Mouse (Mus musculus) embryonic facial prominence, embryonic 11.5 days (tissue): ENCODE data around the gene Syne2. TPM values are rescaled to one million over a fixed set of nuclear protein-coding genes. Genes with fewer than 3 reads are reported as not detected.

ENCODE experiments used
- ATAC-seq: fragments of 200-750 bp; cut with Nextera tagmentation; replicated peaks from 2 replicates; pipeline ENCODE4 v1.8.0; 2017; ENCODE audit warnings: low read depth; ENCODE audit not compliant: insufficient number of reproducible peaks, low FRiP score, low TSS enrichment
- DNase-seq: peaks from one replicate; pipeline ENCODE4 v3.0.0-alpha.2; 2015; ENCODE audit warnings: low spot score
- H3K27ac ChIP-seq: fragments of 300-500 bp; sonication (generic); replicated peaks from 2 replicates; pipeline ENCODE4 v1.5.1; 2014; ENCODE audit warnings: mild to moderate bottlenecking, low read depth, low read length, control low read depth
- H3K27me3 ChIP-seq: fragments of 300-500 bp; sonication (generic); 2 replicates; pipeline ENCODE4 v1.6.1; 2014; ENCODE audit warnings: mild to moderate bottlenecking, low read length, moderate library complexity, mixed read lengths; ENCODE audit not compliant: control insufficient read depth, insufficient read depth
- H3K36me3 ChIP-seq: fragments of 300-500 bp; sonication (generic); replicated peaks from 2 replicates; pipeline ENCODE4 v1.6.1; 2014; ENCODE audit warnings: low read depth, mild to moderate bottlenecking, low read length, moderate library complexity, mixed read lengths; ENCODE audit not compliant: control insufficient read depth, insufficient read depth
- H3K4me1 ChIP-seq: fragments of 300-500 bp; sonication (generic); 2 replicates; pipeline ENCODE4 v1.6.1; 2014; ENCODE audit warnings: low read length, mixed read lengths; ENCODE audit not compliant: control insufficient read depth, insufficient read depth
- H3K4me2 ChIP-seq: fragments of 300-500 bp; sonication (generic); 2 replicates; pipeline ENCODE4 v1.6.1; 2014; ENCODE audit warnings: low read depth, mild to moderate bottlenecking, control low read depth, low read length, moderate library complexity
- H3K4me3 ChIP-seq: fragments of 300-500 bp; sonication (generic); 2 replicates; pipeline ENCODE4 v1.5.1; 2014; ENCODE audit warnings: low read depth, low read length, control low read depth
- H3K9ac ChIP-seq: fragments of 300-500 bp; sonication (generic); replicated peaks from 2 replicates; pipeline ENCODE4 v1.6.1; 2014; ENCODE audit warnings: mild to moderate bottlenecking, control low read depth, low read length
- H3K9me3 ChIP-seq: fragments of 300-500 bp; sonication (generic); replicated peaks from 2 replicates; pipeline ENCODE4 v1.6.1; 2016; ENCODE audit warnings: mild to moderate bottlenecking, low read length, inconsistent platforms, mixed read lengths; ENCODE audit not compliant: control insufficient read depth
- WGBS: fragments of 180-500 bp; shearing (Covaris S2); extraction: QIAGEN DNeasy Blood & Tissue Kit; methylation state at CpG from one replicate; pipeline ENCODE4 v1.1.7; 2014; 5-methylcytosine and 5-hydroxymethylcytosine counted together
- polyA plus RNA-seq: library from polyadenylated mRNA; unstranded; fragments of >200 nt; fragmentation: Nextera tagmentation; extraction: Ambion mirVana; gene quantifications from 2 replicates; pipeline ENCODE4 v1.2.1, GENCODE M21; 2014

The Syne2 gene
- polyA plus RNA-seq, 1 experiment from 2014 or later, result 73.0 TPM

DNA sequence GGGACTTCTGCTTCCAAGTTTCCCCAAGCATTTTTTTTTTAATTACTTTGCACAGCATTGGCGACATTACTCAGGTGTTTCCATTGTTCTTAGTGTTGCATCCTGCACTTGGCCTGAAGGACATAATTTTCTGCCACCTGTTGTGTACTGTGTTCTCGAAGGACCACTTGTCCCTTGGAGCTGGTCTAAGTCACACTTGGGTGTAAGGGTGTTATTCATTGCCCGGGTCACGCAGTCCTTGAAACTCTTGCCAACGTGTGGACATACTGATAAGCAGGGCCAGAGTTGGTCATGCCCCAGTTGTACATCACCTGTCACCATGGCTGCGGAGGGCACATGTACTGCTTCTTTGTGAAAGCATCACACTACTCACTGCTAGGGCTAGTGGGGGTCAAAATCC, 228.6 kb downstream of the Syne2 start:
- WGBS, result 93% methylated on average over 6 of the region's 6 CpGs
- no peaks in the 10 kb centered on the region for H3K27me3 ChIP-seq
- DNase-seq, result no peak
- no peaks in the 10 kb centered on the region for H3K9me3 ChIP-seq
- H3K27ac ChIP-seq, result no peak overlapping the region
- H3K4me2 ChIP-seq, result no peak overlapping the region
- H3K9ac ChIP-seq, result no peak overlapping the region
- H3K4me1 ChIP-seq, result no peaks in the 10 kb centered on the region
- H3K36me3 ChIP-seq, result peaks cover 7% of the 10 kb centered on the region
- H3K4me3 ChIP-seq, result no peak overlapping the region
- ATAC-seq, result no peak

GRCm38 (mm10) chr12:76047921-76048320, 230.0 kb downstream of the Syne2 start:
- Histone ChIP-seq H3K4me1 (no peaks in the 10 kb centered on the region), H3K9me3 (no peaks in the 10 kb centered on the region), H3K27me3 (no peaks in the 10 kb centered on the region), H3K4me2 (no peak overlapping the region), H3K27ac (no peak overlapping the region), H3K36me3 (peaks cover 4% of the 10 kb centered on the region), H3K9ac (no peak overlapping the region), H3K4me3 (no peak overlapping the region)
- 75% methylated on average over 3 of the region's 3 CpGs for WGBS
- ATAC-seq, result no peak
- DNase-seq, result no peak

GRCm38 (mm10) chr12:76048672-76049071, 230.7 kb downstream of the Syne2 start:
- no peaks in the 10 kb centered on the region; the same call in 1 of the 2 replicates for H3K36me3 ChIP-seq
- no peak overlapping the region for H3K4me2 ChIP-seq
- DNase-seq (no peak), ATAC-seq (no peak)
- no peak overlapping the region for H3K4me3 ChIP-seq
- H3K9me3 ChIP-seq, result no peaks in the 10 kb centered on the region
- H3K9ac ChIP-seq, result no peak overlapping the region
- H3K27me3 ChIP-seq, result no peaks in the 10 kb centered on the region
- 81% methylated on average over 8 of the region's 8 CpGs for WGBS
- no peaks in the 10 kb centered on the region for H3K4me1 ChIP-seq
- no peak overlapping the region for H3K27ac ChIP-seq

- Histone ChIP-seq H3K27me3 (no peaks in the 10 kb centered on the region), H3K4me3 (no peak overlapping the region), H3K36me3 (no peaks in the 10 kb centered on the region; the same call in 1 of the 2 replicates), H3K27ac (no peak overlapping the region), H3K4me2 (no peak overlapping the region), H3K4me1 (no peaks in the 10 kb centered on the region), H3K9me3 (no peaks in the 10 kb centered on the region), H3K9ac (no peak overlapping the region)
- no peak for DNase-seq
- no peak for ATAC-seq
- 78% methylated on average over 5 of the region's 5 CpGs for WGBS
Measured at GRCm38 (mm10) chr12:76049343-76049742, 231.4 kb downstream of the Syne2 start.

DNA sequence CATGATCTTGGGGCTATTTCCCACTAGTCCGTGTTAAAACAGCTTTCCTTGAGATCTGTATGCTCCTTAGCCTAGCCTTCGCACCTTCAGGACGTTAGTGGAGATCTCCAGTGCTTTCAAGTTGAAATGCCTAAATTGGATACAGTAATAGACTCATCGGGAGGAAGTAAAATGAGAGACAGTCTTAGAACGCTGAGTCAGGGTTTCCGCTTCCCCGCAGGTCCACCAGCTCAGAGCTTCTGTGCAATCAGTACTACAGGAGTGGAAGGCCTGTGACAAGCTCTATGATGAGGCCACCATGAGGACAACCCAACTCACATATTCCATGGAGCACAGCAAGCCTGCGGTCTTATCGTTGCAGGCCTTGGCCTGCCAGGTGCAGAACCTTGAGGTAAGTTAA, 233.9 kb downstream of the Syne2 start:
- whole genome bisulfite sequencing, result 92% methylated on average over 9 of the region's 9 CpGs
- H3K27ac ChIP-seq, result no peak overlapping the region
- no peaks in the 10 kb centered on the region; the same call in none of the 2 replicates for H3K36me3 ChIP-seq
- H3K9me3 ChIP-seq, result no peaks in the 10 kb centered on the region
- H3K27me3 ChIP-seq, result no peaks in the 10 kb centered on the region
- H3K4me1 ChIP-seq, result no peaks in the 10 kb centered on the region
- no peak overlapping the region for H3K4me3 ChIP-seq
- H3K9ac ChIP-seq, result no peak overlapping the region
- DNase-seq, result no peak
- no peak overlapping the region for H3K4me2 ChIP-seq
- no peak for ATAC-seq

- H3K4me1 ChIP-seq, result no peaks in the 10 kb centered on the region
- H3K4me2 ChIP-seq, result no peak overlapping the region
- no peak overlapping the region for H3K9ac ChIP-seq
- H3K27me3 ChIP-seq, result no peaks in the 10 kb centered on the region
- no peaks in the 10 kb centered on the region; the same call in none of the 2 replicates for H3K36me3 ChIP-seq
- H3K9me3 ChIP-seq, result no peaks in the 10 kb centered on the region
- DNase-seq, result no peak
- H3K27ac ChIP-seq, result no peak overlapping the region
- WGBS, result 86% methylated on average over 9 of the region's 9 CpGs
- no peak for ATAC-seq
- no peak overlapping the region for H3K4me3 ChIP-seq
Measured at GRCm38 (mm10) chr12:76054653-76055052, 236.7 kb downstream of the Syne2 start.

GRCm38 (mm10) chr12:76063001-76063400, 245.1 kb downstream of the Syne2 start:
- Histone ChIP-seq H3K36me3 (no peaks in the 10 kb centered on the region; the same call in 1 of the 2 replicates), H3K4me2 (no peak overlapping the region), H3K9me3 (no peaks in the 10 kb centered on the region), H3K27ac (no peak overlapping the region), H3K9ac (no peak overlapping the region), H3K27me3 (no peaks in the 10 kb centered on the region), H3K4me3 (no peak overlapping the region), H3K4me1 (no peaks in the 10 kb centered on the region)
- ATAC-seq (no peak), DNase-seq (no peak)
- 91% methylated on average over 4 of the region's 4 CpGs for WGBS

DNA sequence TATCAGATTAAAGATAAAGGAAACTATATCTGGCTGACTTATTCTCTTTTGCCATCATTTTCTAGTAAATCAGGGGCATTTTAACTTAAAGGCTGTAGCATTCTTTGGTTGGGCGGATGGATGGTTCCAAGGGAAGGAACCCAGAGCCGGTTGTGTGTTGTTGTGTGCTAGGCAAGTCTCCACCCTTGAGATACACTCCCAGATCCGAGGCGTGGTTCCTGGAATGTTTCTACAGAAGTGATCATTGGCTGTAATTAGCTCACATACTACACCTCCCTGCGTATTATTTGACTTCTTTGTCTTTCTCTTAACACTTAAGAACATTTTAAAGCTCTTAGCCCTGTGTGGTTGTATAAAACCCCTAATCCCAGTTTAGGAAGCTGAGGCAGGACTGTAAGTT, 252.5 kb downstream of the Syne2 start:
- DNase-seq, result no peak
- no peaks in the 10 kb centered on the region for H3K9me3 ChIP-seq
- WGBS, result 84% methylated on average over 5 of the region's 5 CpGs
- no peaks in the 10 kb centered on the region for H3K36me3 ChIP-seq
- no peaks in the 10 kb centered on the region; the same call in 1 of the 2 replicates for H3K4me1 ChIP-seq
- H3K4me3 ChIP-seq, result no peak overlapping the region
- no peaks in the 10 kb centered on the region for H3K27me3 ChIP-seq
- no peak overlapping the region for H3K27ac ChIP-seq
- H3K9ac ChIP-seq, result no peak overlapping the region
- no peak overlapping the region for H3K4me2 ChIP-seq
- no peak for ATAC-seq
